ENCODE assay signal across 14 mouse cellular contexts in the genomic region with DNA sequence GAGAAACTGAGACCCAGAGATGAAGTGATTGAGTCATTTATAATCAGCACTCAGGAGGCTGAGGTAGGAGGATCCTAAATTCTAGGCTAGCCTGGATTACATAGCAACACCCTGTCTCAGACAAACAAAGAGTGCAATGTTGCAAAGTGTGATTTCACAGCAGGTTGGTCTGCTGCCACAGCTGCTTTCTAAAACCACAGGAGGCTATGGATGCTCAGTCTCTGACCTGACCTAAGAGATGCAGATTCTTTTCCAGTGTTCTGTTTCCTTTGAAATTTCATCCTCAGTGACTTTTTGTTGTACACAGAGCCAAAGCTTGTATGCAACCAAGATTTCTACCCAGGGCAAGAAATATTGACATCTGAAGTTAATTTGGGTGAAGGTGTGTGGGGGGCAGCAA. TPM values are rescaled to one million over a fixed set of nuclear protein-coding genes. Genes with fewer than 3 reads are reported as not detected.
DNase-seq lines count a peak whose midpoint lies in the region; ATAC-seq and TF ChIP-seq lines count a peak whose summit lies in the region.
"Had no signal": no experiment of that assay in that cellular context is flagged by ENCODE, and none has a peak within 500 bp of the region (broad histone marks: within the 10 kb centered on the region; RNA-seq: fewer than 3 reads in every experiment).

No protein-coding gene starts in this region.

- peak overlapping the region; percentile 74; the same call in 1 of the 2 replicates for H3K27ac ChIP-seq in layer of hippocampus, adult 2 months
- peak overlapping the region; percentile 84; the same call in 1 of the 2 replicates for H3K27ac ChIP-seq in cortical plate, adult 2 months (ENCODE audit: insufficient read depth, low read length)
- no peak overlapping the region for H3K27ac ChIP-seq in stomach, embryonic 16.5 days (ENCODE audit: low read length)
- H3K27ac ChIP-seq: kidney, embryonic 15.5 days had no signal

- no peak overlapping the region for H3K4me2 ChIP-seq in stomach, embryonic 16.5 days (ENCODE audit: low read depth, low read length)
- H3K4me2 ChIP-seq: kidney, embryonic 15.5 days; liver, embryonic 11.5 days had no signal

- H3K9me3 ChIP-seq in stomach, embryonic 16.5 days (replicated peaks; ENCODE audit: control insufficient read depth, low read length), result no peaks in the 10 kb centered on the region
- H3K9me3 ChIP-seq: kidney, embryonic 15.5 days had no signal

- intact Hi-C loops in heart, postnatal 25 days (cut with DNase I), result no loop called here

- no peak overlapping the region for H3K4me3 ChIP-seq in layer of hippocampus, adult 2 months
- H3K4me3 ChIP-seq in cortical plate, adult 2 months (ENCODE audit: insufficient read depth, low read length), result no peak overlapping the region
- no peak overlapping the region for H3K4me3 ChIP-seq in stomach, embryonic 16.5 days (replicated peaks; ENCODE audit: low read length)
- H3K4me3 ChIP-seq: kidney, embryonic 15.5 days had no signal

- ATAC-seq in stomach, embryonic 16.5 days (ENCODE audit: insufficient read depth, low FRiP score), result no peak
- ATAC-seq in megakaryocyte-erythroid progenitor cell, adult 5-6 weeks (replicated peaks; ENCODE audit: low FRiP score, low TSS enrichment, poor library complexity, severe bottlenecking), result no peak

- no peak for TF ChIP-seq CTCF in layer of hippocampus, adult 2 months (conservative IDR thresholded peaks at IDR 0.05)
- no peak for TF ChIP-seq CTCF in cortical plate, adult 2 months (IDR thresholded peaks at IDR 0.05; ENCODE audit: extremely low read depth, insufficient read depth, low read length)

- H3K36me3 ChIP-seq in stomach, embryonic 16.5 days (ENCODE audit: control insufficient read depth, insufficient read depth, low read length), result no peaks in the 10 kb centered on the region
- H3K36me3 ChIP-seq: kidney, embryonic 15.5 days had no signal

- no peaks in the 10 kb centered on the region for H3K4me1 ChIP-seq in cortical plate, adult 2 months (ENCODE audit: control insufficient read depth, insufficient read depth, low read length)
- H3K4me1 ChIP-seq in stomach, embryonic 16.5 days (ENCODE audit: control insufficient read depth, insufficient read depth, low read length), result 0 out of 2 replicates have a peak, but pooled peaks cover 6% of the 10 kb centered on the region

- H3K9ac ChIP-seq in stomach, embryonic 16.5 days (ENCODE audit: low read length), result peak overlapping the region; percentile 36; the same call in 1 of the 2 replicates
- H3K9ac ChIP-seq: kidney, embryonic 15.5 days had no signal

- H3K27me3 ChIP-seq in stomach, embryonic 16.5 days (ENCODE audit: control insufficient read depth, insufficient read depth, low read length), result no peaks in the 10 kb centered on the region

- no peak for TF ChIP-seq POLR2A in cortical plate, adult 2 months (IDR thresholded peaks at IDR 0.05; ENCODE audit: extremely low read depth, insufficient read depth, low read length)

- DNase-seq in heart, adult 11 months, result peak; percentile 89
- no peak for DNase-seq in heart, postnatal 25 days (ENCODE audit: low spot score)
- no peak for DNase-seq in layer of hippocampus, adult 2 months (ENCODE audit: low spot score in 2 of 2)
- DNase-seq in layer of hippocampus, adult 11-12 months (ENCODE audit: low spot score), result no peak
- no peak for DNase-seq in spleen, postnatal 14 days (ENCODE audit: low spot score in 2 of 2)
- DNase-seq: adrenal gland, adult 8-10 months; thymus, adult 2 months had no signal

RNA-seq across cellular contexts. Expression of a gene that starts 6.3 kb away (rescaled TPM):
- 10 to 100 TPM; 18.5 to 23.3 TPM for total RNA-seq in heart, postnatal 25 days (2021)
- 1 to 10 TPM; 6.2 to 9.1 TPM for total RNA-seq in layer of hippocampus, adult 2 months (2021)
- polyA plus RNA-seq in cortical plate, adult 2 months (2012; rRNA removed), result 11.3 and 14.0 TPM in 2 replicates
- 50.6 and 56.1 TPM in 2 replicates for polyA plus RNA-seq in stomach, embryonic 16.5 days (2015; fragmentation: Nextera tagmentation; extraction: Ambion mirVana)
- total RNA-seq in megakaryocyte-erythroid progenitor cell, adult 5-6 weeks (2014; fragmentation: Nextera tagmentation), result not detected in 2 replicates
- not detected in 2 replicates for total RNA-seq in megakaryocyte-erythroid progenitor cell, adult 5-6 weeks (2017)

RNA-seq across cellular contexts. Expression of a gene that starts 17.7 kb away (rescaled TPM):
- 1 to 10 TPM; 3.0 to 3.6 TPM for total RNA-seq in heart, postnatal 25 days (2021)
- 10 to 100 TPM; 14.1 to 15.5 TPM for total RNA-seq in layer of hippocampus, adult 2 months (2021)
- 10.6 and 11.0 TPM in 2 replicates for polyA plus RNA-seq in cortical plate, adult 2 months (2012; rRNA removed)
- polyA plus RNA-seq in stomach, embryonic 16.5 days (2015; fragmentation: Nextera tagmentation; extraction: Ambion mirVana), result 9.6 and 10.1 TPM in 2 replicates
- total RNA-seq in megakaryocyte-erythroid progenitor cell, adult 5-6 weeks (2014; fragmentation: Nextera tagmentation), result 8.8 and 15.2 TPM in 2 replicates
- 3.6 and 3.9 TPM in 2 replicates for total RNA-seq in megakaryocyte-erythroid progenitor cell, adult 5-6 weeks (2017)

RNA-seq across cellular contexts. Expression of a gene that starts 22.6 kb away (rescaled TPM):
- total RNA-seq in heart, postnatal 25 days (2021), result 10 to 100 TPM; 29.2 to 33.2 TPM
- total RNA-seq in layer of hippocampus, adult 2 months (2021), result 10 to 100 TPM; 19.8 to 23.2 TPM
- 26.2 and 26.3 TPM in 2 replicates for polyA plus RNA-seq in cortical plate, adult 2 months (2012; rRNA removed)
- polyA plus RNA-seq in stomach, embryonic 16.5 days (2015; fragmentation: Nextera tagmentation; extraction: Ambion mirVana), result 112 and 116 TPM in 2 replicates
- 115 and 138 TPM in 2 replicates for total RNA-seq in megakaryocyte-erythroid progenitor cell, adult 5-6 weeks (2014; fragmentation: Nextera tagmentation)
- 55.7 and 85.8 TPM in 2 replicates for total RNA-seq in megakaryocyte-erythroid progenitor cell, adult 5-6 weeks (2017)

RNA-seq across cellular contexts. Expression of a gene that starts 43.1 kb away (rescaled TPM):
- 100 to 1,000 TPM; 742 to 813 TPM for total RNA-seq in heart, postnatal 25 days (2021)
- total RNA-seq in layer of hippocampus, adult 2 months (2021), result not detected
- polyA plus RNA-seq in cortical plate, adult 2 months (2012; rRNA removed), result not detected in 2 replicates
- 32.4 and 43.0 TPM in 2 replicates for polyA plus RNA-seq in stomach, embryonic 16.5 days (2015; fragmentation: Nextera tagmentation; extraction: Ambion mirVana)
- not detected in 2 replicates for total RNA-seq in megakaryocyte-erythroid progenitor cell, adult 5-6 weeks (2014; fragmentation: Nextera tagmentation)
- not detected in 2 replicates for total RNA-seq in megakaryocyte-erythroid progenitor cell, adult 5-6 weeks (2017)
- total RNA-seq: gastrocnemius, postnatal 4 days; layer of hippocampus, postnatal 25 days had no signal

RNA-seq across cellular contexts. Expression of a gene that starts 51.9 kb away (rescaled TPM):
- total RNA-seq in heart, postnatal 25 days (2021), result 100 to 1,000 TPM; 914 to 924 TPM
- total RNA-seq in layer of hippocampus, adult 2 months (2021), result 10 to 100 TPM; 14.7 to 16.2 TPM
- polyA plus RNA-seq in cortical plate, adult 2 months (2012; rRNA removed), result 7.7 and 12.4 TPM in 2 replicates
- polyA plus RNA-seq in stomach, embryonic 16.5 days (2015; fragmentation: Nextera tagmentation; extraction: Ambion mirVana), result 5.4 and 78.0 TPM in 2 replicates
- total RNA-seq in megakaryocyte-erythroid progenitor cell, adult 5-6 weeks (2014; fragmentation: Nextera tagmentation), result 0.24 TPM in 1 of 2 replicates, not detected in the other
- not detected in 2 replicates for total RNA-seq in megakaryocyte-erythroid progenitor cell, adult 5-6 weeks (2017)
- total RNA-seq: adrenal gland, adult 8-10 months had no signal

Comparison
In these comparisons a context has a peak if more than half of its experiments do, and no peak if none do; other contexts are left out.
1. RNA of a gene that starts 6.3 kb away (total RNA-seq): 18.5 to 23.3 TPM in heart, postnatal 25 days and 6.2 to 9.1 TPM in layer of hippocampus, adult 2 months; not detected in megakaryocyte-erythroid progenitor cell, adult 5-6 weeks; every median in the first group is over 4 times any median in the second.